Mouse (Mus musculus) liver, postnatal 0 days (tissue): Measurements from ENCODE around the gene Mfap3l.

Source experiments
- CTCF ChIP-seq: sonication (generic); IDR thresholded peaks from 2 replicates; pipeline ENCODE4 v1.5.1; 2016; ENCODE audit warnings: antibody characterized with exemption, low read depth
- EP300 ChIP-seq: IDR thresholded peaks from 2 replicates; pipeline ENCODE4 v1.6.1; 2016; ENCODE audit warnings: antibody characterized with exemption, low read depth, mild to moderate bottlenecking

GRCm38 (mm10) chr8:60657425-60658113 is 24.9 kb downstream of the Mfap3l start:
- no peak for TF ChIP-seq EP300
- TF ChIP-seq CTCF = no peak
